In the genomic region with DNA sequence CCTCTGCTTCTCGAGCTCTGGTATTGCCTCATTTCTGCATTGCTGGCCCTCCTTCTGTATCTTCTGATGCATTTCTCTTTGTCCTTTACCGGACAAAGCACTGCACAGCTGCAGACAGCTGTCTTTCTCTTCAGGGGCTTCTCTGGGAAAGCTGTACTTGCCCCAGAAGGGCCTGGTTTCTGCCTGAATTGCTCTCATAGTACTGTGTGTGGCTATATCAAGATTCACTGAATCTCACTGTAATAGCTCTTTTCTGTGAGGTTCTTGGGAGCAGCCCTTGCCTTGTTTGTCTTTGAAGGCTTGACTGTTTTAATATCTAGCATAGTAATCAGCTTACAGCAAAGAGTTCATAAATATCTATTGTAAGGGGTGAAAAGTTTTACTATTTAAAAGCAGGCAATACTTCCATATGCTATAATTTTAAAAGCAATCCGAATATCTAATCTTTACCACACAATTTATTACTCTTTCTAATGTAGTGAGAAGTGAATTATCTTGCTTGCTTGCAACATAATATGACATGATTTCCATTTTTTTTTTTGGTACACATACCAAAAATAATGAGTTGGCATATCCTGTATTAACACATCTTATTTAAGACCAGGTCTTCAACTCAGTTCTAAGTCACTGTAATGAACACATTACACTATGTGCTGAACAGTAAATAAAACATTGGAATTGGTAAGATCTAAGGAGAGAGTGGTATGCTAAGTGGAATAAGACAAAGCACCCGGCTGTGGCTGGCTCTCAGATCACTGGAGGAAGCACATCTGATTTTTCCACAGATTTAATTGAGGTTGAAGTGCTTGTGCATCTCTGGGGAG, we compare ENCODE assay signal across 16 mouse cellular contexts.
DNase-seq lines count a peak whose midpoint lies in the region; ATAC-seq and TF ChIP-seq lines count a peak whose summit lies in the region.
"Had no signal": no experiment of that assay in that cellular context is flagged by ENCODE, and none has a peak within 500 bp of the region (broad histone marks: within the 10 kb centered on the region; RNA-seq: fewer than 3 reads in every experiment).

No protein-coding gene starts in this region.

- no peaks in the 10 kb centered on the region for H3K4me1 ChIP-seq in heart, embryonic 12.5 days (replicated peaks)
- H3K4me1 ChIP-seq in midbrain, embryonic 10.5 days: peaks cover 41% of the 10 kb centered on the region
- H3K4me1 ChIP-seq in midbrain, postnatal 0 days (ENCODE audit: insufficient read depth, low read length): peaks cover 2% of the 10 kb centered on the region
- H3K4me1 ChIP-seq in neural tube, embryonic 13.5 days (replicated peaks): peaks cover 34% of the 10 kb centered on the region
- H3K4me1 ChIP-seq: megakaryocyte, embryonic 14.5 days had no signal

- no peak overlapping the region for H3K4me3 ChIP-seq in heart, embryonic 12.5 days
- H3K4me3 ChIP-seq in midbrain, embryonic 10.5 days: no peak overlapping the region
- no peak overlapping the region for H3K4me3 ChIP-seq in midbrain, postnatal 0 days (ENCODE audit: low read depth, low read length)
- H3K4me3 ChIP-seq in neural tube, embryonic 13.5 days: no peak overlapping the region
- no peak overlapping the region for H3K4me3 ChIP-seq in layer of hippocampus, adult 2 months
- H3K4me3 ChIP-seq in gastrocnemius, adult 2 months: no peak overlapping the region
- H3K4me3 ChIP-seq: hindbrain, embryonic 12.5 days; megakaryocyte, embryonic 14.5 days had no signal

- intact Hi-C loops in gastrocnemius, adult 2 months (cut with DNase I): no loop called here

- no peaks in the 10 kb centered on the region for H3K9me3 ChIP-seq in heart, embryonic 12.5 days (replicated peaks)
- no peaks in the 10 kb centered on the region for H3K9me3 ChIP-seq in midbrain, embryonic 10.5 days (replicated peaks)
- H3K9me3 ChIP-seq in midbrain, postnatal 0 days (ENCODE audit: low read length): no peaks in the 10 kb centered on the region
- H3K9me3 ChIP-seq in neural tube, embryonic 13.5 days: no peaks in the 10 kb centered on the region
- H3K9me3 ChIP-seq: hindbrain, embryonic 12.5 days; megakaryocyte, embryonic 14.5 days had no signal

- 63% methylated on average over 4 of the region's 4 CpGs for WGBS in heart, embryonic 12.5 days
- WGBS in midbrain, embryonic 10.5 days: 39% methylated on average over 4 of the region's 4 CpGs
- 41% methylated on average over 4 of the region's 4 CpGs for WGBS in midbrain, postnatal 0 days
- 24% methylated on average over 4 of the region's 4 CpGs for WGBS in neural tube, embryonic 13.5 days

- no peak overlapping the region for H3K4me2 ChIP-seq in heart, embryonic 12.5 days
- H3K4me2 ChIP-seq in midbrain, postnatal 0 days (ENCODE audit: low read depth, low read length, poor library complexity, severe bottlenecking): no peak overlapping the region
- H3K4me2 ChIP-seq in neural tube, embryonic 13.5 days: no peak overlapping the region
- H3K4me2 ChIP-seq: hindbrain, embryonic 12.5 days had no signal

- H3K36me3 ChIP-seq in heart, embryonic 12.5 days: no peaks in the 10 kb centered on the region
- no peaks in the 10 kb centered on the region for H3K36me3 ChIP-seq in midbrain, embryonic 10.5 days
- no peaks in the 10 kb centered on the region for H3K36me3 ChIP-seq in midbrain, postnatal 0 days (ENCODE audit: insufficient read depth, low read length)
- no peaks in the 10 kb centered on the region for H3K36me3 ChIP-seq in neural tube, embryonic 13.5 days
- H3K36me3 ChIP-seq: hindbrain, embryonic 12.5 days had no signal

- no peak for TF ChIP-seq CTCF in midbrain, postnatal 0 days (IDR thresholded peaks at IDR 0.05)
- TF ChIP-seq CTCF in layer of hippocampus, adult 2 months (conservative IDR thresholded peaks at IDR 0.05): no peak
- no peak for TF ChIP-seq CTCF in gastrocnemius, adult 2 months (IDR thresholded peaks at IDR 0.05)

- H3K27ac ChIP-seq in heart, embryonic 12.5 days (ENCODE audit: poor library complexity, severe bottlenecking): no peak overlapping the region
- H3K27ac ChIP-seq in midbrain, embryonic 10.5 days (replicated peaks): peak overlapping the region; percentile 28; the same call in 1 of the 2 replicates
- H3K27ac ChIP-seq in midbrain, postnatal 0 days (ENCODE audit: low read depth, low read length): no peak overlapping the region
- H3K27ac ChIP-seq in neural tube, embryonic 13.5 days (replicated peaks): 0 out of 2 replicates have a peak overlapping the region, but pooled peaks have one; percentile 28
- H3K27ac ChIP-seq in layer of hippocampus, adult 2 months: no peak overlapping the region
- no peak overlapping the region for H3K27ac ChIP-seq in gastrocnemius, adult 2 months
- H3K27ac ChIP-seq: hindbrain, embryonic 12.5 days had no signal

- peak; percentile 17 to 32 for DNase-seq in heart, adult 9 months (ENCODE audit: low spot score in 2 of 2)
- DNase-seq in midbrain, embryonic 10.5 days (ENCODE audit: low spot score): no peak
- no peak for DNase-seq in midbrain, postnatal 0 days (ENCODE audit: low spot score)
- peak; percentile 40 for DNase-seq in lung, postnatal 10 days
- DNase-seq in layer of hippocampus, adult 2 months (ENCODE audit: low spot score in 2 of 2): no peak
- DNase-seq in gastrocnemius, adult 2 months: no peak
- DNase-seq: cerebellum, adult 11 months; forebrain, postnatal 0 days; gastrocnemius, postnatal 36 days; right cerebral cortex, postnatal 25 days; thymus, postnatal 14 days had no signal

- H3K27me3 ChIP-seq in heart, embryonic 12.5 days (replicated peaks): no peaks in the 10 kb centered on the region
- H3K27me3 ChIP-seq in midbrain, embryonic 10.5 days (ENCODE audit: low read depth, poor library complexity, severe bottlenecking): no peaks in the 10 kb centered on the region
- no peaks in the 10 kb centered on the region for H3K27me3 ChIP-seq in midbrain, postnatal 0 days (ENCODE audit: insufficient read depth, low read length)
- H3K27me3 ChIP-seq in neural tube, embryonic 13.5 days: no peaks in the 10 kb centered on the region
- H3K27me3 ChIP-seq: hindbrain, embryonic 12.5 days; megakaryocyte, embryonic 14.5 days had no signal

- no peak overlapping the region for H3K9ac ChIP-seq in heart, embryonic 12.5 days
- H3K9ac ChIP-seq in midbrain, postnatal 0 days (replicated peaks; ENCODE audit: low read length, poor library complexity, severe bottlenecking): no peak overlapping the region
- peak overlapping the region; percentile 31; the same call in 1 of the 2 replicates for H3K9ac ChIP-seq in neural tube, embryonic 13.5 days
- H3K9ac ChIP-seq: forebrain, postnatal 0 days; hindbrain, embryonic 12.5 days had no signal

- no peak for ATAC-seq in heart, embryonic 12.5 days (ENCODE audit: insufficient number of reproducible peaks, low FRiP score)
- ATAC-seq in midbrain, postnatal 0 days (ENCODE audit: low FRiP score): no peak
- 0 out of 2 replicates have a peak, but pooled peaks have one; percentile 15 for ATAC-seq in neural tube, embryonic 13.5 days (ENCODE audit: low read depth)
- ATAC-seq: forebrain, postnatal 0 days; intestine, postnatal 0 days had no signal

Comparison
In these comparisons a context has a peak if more than half of its experiments do, and no peak if none do; other contexts are left out.
1. H3K27ac ChIP-seq: peak in midbrain, embryonic 10.5 days (single experiment) and neural tube, embryonic 13.5 days (single experiment); none in heart, embryonic 12.5 days (single experiment), midbrain, postnatal 0 days (single experiment), layer of hippocampus, adult 2 months (single experiment) and gastrocnemius, adult 2 months (single experiment).
2. DNase-seq: peak in heart, adult 9 months (2 of 2) and lung, postnatal 10 days (single experiment); none in midbrain, embryonic 10.5 days (single experiment), midbrain, postnatal 0 days (single experiment), layer of hippocampus, adult 2 months (0 of 2) and gastrocnemius, adult 2 months (single experiment).